Mouse (Mus musculus) neutrophil, adult 5-6 weeks (primary cell): ENCODE results near the gene Stk32c. TPM values are rescaled to one million over a fixed set of nuclear protein-coding genes. Genes with fewer than 3 reads are reported as not detected.

Experiments used
- ATAC-seq: fragments of 151-379, 151-347 bp; 2 replicates; pipeline ENCODE4 v1.8.0; 2017; ENCODE audit warnings: mild to moderate bottlenecking, moderate TSS enrichment; ENCODE audit not compliant: insufficient number of reproducible peaks, poor library complexity, low FRiP score, severe bottlenecking; ENCODE audit errors: extremely low read depth
- total RNA-seq: library from RNA; stranded (forward); fragments of 200-1000 nt; gene quantifications from 2 replicates; pipeline ENCODE4 v1.2.3, GENCODE M21; 2017

Stk32c gene
- total RNA-seq, 1 experiment from 2014 or later, result not detected

DNA sequence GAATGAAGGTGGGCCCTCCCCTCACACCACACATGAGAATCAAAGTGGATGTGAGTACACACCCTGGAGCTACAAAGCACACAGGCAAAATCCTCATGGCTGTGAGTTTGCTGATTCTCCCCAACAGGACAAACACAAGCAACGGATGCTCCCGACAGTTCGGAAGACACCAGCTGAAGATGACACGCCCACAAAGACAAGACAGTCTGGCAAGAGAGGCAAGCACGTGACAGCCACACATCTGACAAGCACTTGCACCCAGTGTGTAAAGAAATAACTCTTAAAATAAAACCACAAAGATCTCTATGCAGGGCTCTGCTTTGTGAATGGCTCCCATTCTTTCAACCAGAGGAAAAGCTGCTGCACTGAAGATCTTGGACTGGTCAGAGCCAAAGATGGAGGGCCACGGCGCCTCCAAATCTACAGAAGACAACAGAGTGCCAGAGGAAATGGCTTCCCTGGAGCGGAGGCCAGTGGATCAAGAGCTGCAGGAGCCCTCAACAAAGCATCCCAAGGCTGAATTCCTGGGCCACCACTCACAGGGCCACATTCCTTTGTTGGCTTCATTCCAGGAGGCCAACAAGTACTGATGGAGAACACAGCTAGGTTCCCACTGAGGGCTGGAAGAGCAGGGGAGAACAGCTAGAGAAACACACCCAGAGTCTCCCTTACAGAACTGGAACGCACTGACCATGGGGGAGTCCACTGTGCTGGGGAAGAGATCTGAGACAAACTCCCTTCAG lies 105.0 kb downstream of the Stk32c start:
- ATAC-seq, result no peak

DNA sequence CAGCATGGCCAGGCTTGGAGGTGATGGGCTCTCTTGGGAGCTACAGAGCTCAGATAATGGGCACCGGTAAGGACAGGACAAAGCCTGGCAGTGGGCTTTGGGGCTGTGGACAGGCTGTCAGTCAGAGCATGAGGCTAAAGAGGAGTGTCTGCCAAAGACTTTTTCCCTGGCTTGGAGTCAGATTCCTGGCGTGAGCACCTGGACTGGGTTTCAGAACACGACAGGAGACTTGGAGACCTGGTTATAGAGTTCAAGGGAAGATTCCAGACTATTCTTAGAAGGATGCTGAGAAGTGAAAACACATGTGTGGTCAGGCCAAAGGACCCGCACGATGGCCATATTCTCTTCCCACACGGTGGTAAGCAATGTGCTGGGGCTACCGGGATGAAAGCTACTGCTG lies 107.4 kb downstream of the Stk32c start:
- no peak for ATAC-seq

DNA sequence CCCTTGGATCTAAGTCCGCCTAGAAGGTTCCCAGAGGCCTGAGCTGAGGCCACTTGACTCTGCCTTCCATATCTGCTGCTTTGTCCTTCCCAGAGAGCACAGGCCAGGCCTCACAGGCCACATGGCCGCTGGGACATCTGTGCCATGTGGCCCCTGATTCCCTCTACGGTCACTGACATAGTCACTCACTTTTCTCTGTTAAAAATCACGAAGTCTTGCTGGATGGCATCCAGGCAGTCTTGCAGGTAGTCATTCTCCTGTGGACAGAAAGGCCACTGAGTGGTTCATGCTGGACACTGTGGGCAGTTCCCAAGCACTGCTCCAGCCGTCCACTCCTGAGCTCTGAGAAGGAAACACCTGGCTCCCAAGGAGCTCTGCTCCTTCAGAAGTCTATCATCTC lies 108.0 kb downstream of the Stk32c start:
- no peak for ATAC-seq

DNA sequence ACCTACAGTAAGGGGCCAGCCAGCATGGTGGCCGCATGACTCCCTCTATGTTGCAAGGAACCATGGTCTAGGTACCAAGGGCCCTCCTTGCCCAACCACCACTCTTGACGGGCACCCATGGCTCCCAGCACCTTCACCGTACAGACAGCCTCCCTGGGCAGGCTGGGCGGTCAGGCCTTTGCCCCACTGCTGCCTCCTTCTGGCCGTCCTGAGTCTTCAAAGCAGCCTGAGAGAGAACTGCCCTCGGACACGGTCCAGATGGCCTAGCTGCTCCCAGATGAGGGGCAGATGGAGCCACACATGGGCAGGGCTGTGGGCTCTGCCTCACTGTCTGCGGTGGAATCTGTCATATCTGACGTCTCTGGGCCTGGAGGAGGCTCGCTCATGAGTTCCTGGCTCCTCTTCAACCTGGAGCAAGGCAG lies 109.1 kb downstream of the Stk32c start:
- no peak for ATAC-seq

DNA sequence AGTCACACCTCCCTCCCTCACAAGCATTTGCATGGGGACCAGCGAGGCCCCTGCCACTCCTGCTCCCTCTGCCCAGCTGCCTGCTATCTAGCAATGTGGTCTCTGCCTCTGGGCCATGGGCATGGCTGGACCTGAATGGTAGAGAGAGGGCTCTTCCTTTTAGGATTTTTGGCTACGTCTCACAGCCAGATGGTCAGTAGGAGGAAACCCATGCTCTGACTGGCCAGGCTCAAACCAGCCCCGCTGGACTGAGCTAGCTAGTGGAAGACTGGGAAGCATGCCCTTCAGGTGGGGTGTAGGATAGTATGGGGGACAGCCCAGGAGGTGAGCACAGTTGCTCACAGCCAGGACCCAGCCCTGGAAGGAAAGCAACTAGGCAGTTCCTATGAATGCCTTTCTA lies 111.3 kb downstream of the Stk32c start:
- no peak for ATAC-seq

DNA sequence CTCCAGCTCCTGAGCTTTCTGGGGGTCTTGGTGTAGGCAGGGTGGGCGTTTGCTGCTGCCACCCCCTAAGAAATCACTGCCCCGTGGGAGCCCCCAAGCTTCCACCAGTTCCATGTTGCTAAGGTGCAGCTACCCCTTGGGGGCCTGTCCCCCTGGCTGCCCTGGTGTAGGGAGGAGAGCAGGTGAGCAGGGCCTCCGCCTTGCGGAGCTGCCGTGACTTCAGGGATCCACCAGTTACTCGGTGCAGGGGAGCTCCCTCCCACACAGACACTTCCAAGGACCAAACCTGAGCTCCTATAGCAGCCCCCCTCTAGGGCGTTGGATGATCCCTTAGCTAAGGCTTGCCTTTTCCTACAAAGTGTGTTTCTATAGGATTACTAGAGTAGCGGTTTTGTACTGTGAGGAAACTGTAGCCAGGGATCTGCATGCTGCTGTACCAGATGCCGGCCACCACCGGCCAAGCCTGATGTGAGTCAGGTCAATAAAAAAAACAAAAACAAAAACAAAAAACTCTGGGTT lies 111.8 kb downstream of the Stk32c start:
- ATAC-seq, result no peak

DNA sequence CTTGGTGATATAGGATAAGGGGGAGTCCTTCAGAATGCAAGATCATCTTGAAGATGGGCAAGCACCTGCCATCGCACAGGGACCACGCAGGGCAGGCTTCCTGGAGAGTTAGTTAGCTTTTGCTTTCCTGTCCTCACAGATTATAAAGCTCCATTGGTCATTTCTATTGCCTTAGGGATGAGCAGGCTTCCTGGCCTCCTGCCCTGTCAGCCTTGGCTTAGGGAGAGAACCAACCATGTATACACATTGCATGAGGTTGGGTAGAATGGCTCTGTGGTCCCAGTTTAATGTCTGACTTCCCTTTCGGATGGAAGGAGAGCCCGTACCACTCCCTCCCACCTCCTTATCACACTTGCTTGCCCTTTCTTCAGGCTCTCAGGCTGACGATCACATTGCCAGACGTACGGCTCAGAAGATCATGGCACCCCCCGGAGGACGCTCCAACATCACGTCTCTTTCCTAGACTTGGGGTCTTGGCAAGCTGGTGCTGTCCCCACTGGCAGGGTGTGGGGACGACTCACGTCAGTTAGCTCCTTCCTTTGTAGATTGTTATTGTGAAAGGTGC lies 112.5 kb downstream of the Stk32c start:
- ATAC-seq, result no peak

DNA sequence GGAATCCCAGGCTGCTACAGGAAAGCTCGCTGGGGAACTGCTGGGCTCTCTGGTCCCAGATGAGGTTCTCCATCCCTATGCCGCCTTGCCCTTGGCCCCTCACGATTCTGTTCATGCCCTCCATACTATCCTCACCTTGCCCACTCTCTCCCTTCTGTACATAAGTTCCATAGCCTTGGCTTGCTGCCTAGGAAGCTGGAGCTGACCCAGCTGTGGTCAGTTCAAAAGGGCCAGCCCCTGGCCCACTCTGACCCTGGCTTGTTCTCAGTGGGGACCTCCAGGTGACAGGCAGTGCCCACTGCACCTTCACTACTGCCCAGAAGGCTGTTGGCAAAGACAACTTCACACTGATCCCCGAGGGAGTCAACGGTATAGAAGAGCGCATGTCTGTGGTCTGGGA lies 116.7 kb downstream of the Stk32c start:
- no peak for ATAC-seq

DNA sequence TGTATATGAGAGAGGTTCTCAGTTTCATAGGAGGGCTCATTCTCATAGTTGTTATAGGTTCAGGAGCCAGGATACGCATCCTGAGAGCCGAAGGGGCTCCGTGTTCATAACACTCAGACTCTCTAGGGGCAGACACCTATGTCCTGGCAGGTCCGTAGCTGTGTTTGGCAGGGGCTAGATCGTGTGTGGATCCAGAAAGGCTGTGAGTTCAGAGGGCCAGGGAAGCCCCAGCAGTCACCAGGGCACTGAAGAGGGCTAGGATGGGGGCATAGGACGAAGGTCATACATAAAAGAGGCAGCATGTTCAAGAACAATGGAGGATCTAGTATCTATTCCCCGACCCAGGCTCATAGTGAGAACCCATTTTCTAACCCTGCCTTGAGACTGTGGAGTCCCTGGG lies 117.8 kb downstream of the Stk32c start:
- no peak for ATAC-seq

DNA sequence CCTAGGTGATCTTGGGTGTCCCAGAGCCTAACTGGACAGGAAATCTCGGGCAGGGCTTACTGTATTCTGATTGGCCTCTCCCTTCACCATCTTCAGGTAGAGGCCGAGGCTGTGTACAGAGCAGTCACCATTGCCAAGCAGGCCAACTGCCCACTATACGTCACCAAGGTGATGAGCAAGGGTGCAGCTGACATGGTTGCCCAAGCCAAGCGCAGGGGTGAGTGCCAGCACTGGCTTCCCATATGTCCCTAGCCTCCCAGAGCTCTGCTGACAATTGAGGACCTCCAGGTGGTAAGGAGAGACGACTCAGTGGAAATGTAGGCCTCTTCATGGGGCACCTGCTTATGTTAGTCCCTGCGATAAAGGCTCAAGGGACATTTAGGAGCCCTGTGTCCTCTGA lies 118.3 kb downstream of the Stk32c start:
- ATAC-seq, result no peak

DNA sequence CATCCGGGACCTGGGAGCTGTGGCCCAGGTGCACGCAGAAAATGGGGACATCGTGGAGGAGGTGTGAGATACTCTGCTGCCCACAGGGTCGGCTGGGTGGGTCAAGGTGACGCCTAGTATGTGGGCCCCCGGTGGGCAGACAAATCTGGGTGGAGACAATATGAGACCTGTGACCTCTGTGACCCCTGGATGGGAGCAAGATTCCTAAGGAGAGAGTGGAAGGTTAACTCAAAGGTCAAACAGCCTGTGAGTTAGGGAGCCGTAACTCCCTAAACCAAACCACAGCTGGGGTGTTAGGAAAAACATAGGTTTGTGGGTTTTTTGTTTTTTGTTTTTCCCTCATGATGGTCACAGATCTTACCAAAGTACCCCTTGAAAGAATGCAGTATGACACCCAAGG lies 119.3 kb downstream of the Stk32c start:
- no peak for ATAC-seq

DNA sequence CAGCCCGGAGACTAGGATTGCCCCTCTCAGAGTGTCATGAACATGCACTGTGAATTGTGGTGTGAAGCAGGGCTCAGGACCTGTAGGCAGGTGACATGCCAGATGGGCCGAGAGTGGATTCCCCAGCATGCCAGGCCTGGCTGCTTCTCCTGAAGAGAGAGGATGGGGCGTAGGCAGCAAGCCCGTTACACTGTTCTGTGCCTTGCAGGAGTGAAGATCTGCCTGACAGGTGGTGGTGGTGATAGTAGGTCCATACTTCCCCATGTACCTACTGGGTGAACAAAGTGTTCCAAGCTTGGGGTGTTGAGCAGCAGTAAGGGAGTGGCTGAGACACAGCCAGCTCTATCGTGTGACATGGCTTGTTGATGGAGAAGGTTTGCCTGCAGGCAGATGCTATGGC lies 120.0 kb downstream of the Stk32c start:
- no peak for ATAC-seq

DNA sequence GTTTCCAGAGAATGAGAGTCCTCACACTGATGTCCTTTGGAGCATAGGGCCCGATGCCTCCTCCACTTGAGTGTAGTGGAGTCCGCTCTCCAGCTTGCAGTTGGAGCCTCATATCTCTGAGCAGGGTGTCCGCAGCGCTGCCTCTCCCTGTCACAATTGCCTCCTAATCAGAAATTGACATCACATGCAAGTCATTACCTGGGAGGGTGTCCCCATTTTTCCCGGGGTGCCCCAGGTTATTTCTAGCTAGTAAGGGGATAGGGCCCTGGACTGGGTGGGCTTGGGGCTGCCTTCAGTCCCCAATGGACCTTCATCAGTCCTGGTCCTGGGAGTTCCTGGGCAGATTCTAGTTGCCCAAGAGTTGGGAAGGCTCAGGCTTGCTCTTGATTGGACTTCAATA lies 120.4 kb downstream of the Stk32c start:
- ATAC-seq, result no peak

DNA sequence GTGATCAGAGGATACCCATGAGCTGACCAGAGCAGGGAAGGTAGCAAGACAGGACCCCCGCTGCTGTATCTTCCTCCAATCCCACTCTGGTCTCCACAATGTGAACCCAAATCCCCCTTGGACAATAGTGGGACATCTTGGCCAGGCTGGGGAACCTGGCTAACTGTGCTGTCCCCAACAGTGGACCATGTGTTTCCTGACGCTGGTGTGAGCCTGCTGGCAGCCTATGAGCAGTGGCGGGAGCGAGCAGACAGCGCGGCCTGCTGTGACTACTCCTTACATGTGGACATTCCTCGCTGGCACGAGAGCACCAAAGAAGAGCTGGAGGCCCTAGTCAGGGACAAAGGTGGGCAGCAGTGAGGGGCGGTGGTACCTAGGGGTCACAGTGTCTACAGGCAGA lies 121.4 kb downstream of the Stk32c start:
- ATAC-seq, result no peak

DNA sequence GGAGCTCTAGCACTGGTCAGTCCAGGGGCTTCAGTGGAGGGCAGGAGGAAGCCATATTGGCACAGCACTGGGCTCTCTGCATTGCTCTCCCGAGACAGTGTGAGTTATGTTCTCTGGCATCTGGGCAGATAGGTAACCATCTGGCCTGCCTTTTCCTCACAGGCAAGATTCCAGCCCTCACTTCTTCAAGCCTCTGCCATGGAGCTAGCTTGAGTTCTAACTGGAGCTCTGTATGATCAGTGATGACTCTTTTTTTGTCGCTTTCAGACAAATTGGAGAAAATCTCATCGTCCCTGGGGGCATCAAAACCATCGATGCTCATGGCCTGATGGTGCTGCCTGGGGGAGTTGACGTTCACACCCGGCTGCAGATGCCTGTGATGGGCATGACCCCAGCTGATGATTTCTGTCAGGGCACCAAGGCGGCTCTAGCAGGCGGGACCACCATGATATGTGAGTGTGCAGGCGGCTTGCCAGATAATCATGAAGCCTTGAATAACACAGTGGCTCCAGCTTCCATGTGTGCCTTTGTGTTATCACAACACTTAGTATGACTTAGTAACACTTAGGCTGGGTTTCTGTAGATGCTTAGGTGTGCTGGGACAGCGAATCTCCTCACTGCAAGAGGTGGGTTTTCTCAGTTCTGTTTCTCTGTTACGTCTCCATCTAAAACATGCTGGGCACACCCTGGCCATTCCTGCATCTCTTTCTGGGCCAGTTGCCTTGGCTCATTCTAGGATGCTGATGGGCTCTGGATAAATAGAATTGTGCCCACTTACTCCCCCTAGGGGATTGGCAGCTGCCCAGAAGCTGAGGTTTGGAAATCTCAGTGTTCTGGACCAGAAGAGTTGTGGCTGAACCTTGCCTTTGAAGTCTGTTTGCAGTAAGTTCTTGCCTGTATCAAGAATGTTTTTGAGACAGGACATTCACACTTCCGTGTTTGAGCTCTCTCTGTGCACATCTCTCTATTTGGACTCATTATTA lies 122.9 kb downstream of the Stk32c start:
- no peak for ATAC-seq

DNA sequence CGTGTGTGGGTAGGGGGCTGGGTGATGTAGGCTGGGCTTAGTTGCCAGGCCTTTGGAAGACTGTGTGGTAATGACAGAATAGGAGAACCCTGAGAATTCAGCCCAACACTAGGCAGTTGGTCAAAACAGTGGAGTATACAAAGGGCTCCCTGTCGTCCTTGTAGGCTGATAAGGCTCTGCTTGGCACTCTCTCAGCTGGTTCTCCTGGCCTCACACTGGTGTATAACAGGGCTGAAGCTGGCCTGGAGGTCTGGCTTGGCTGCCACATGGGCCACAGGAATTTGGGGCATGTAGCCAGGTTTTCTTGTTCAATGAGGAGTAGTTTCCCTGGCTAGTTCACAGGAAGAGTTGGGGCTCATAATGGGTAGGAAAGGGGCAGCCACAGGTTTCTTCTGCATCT lies 125.3 kb downstream of the Stk32c start:
- no peak for ATAC-seq

DNA sequence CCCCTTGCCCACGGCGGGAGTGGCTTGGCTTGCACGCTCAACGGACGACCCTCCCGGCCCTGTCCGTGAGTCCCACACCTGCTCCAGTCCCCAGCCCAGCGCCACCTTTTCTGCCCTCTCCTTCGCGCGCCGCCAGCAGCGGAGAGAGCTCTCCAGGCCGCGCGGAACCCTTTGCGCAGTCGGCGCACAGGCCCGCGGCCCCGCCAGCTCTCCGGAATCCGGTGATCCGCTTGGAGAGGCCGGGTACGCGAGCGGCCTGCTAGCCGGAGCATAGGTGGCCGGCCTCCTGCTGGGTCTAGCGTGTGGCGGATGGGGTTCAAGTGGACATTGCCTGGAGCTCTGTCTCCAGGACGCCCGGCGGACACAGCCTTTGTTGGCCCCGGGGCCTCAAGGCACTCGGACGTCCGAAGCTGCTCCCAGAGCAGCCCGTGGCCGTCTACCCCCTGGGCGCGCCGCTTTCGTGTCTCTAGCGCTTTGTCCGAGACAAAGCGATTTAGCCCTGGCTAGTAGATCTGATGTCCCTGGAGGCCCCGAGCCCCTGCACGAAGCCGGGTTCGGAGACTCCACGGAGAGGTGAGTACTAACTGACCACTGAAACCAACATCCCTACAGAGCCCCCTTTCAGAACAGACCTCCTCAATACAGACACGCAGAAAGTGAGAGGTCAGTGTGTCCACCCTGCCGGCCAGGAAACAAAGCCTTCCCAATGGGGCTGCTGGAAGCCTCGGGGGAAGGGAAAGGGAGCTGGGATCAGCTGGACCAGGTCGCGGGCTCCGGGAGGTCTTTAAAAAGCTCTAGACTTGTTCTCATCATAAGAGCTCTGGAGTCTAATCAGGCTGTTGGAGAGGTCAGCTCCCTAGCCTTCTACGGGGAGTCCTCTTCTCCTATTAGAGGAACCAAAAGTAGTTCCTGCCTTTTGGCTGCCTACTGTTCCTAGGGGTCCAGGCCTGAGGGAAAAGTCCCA lies 126.6 kb downstream of the Stk32c start:
- ATAC-seq, result no peak

DNA sequence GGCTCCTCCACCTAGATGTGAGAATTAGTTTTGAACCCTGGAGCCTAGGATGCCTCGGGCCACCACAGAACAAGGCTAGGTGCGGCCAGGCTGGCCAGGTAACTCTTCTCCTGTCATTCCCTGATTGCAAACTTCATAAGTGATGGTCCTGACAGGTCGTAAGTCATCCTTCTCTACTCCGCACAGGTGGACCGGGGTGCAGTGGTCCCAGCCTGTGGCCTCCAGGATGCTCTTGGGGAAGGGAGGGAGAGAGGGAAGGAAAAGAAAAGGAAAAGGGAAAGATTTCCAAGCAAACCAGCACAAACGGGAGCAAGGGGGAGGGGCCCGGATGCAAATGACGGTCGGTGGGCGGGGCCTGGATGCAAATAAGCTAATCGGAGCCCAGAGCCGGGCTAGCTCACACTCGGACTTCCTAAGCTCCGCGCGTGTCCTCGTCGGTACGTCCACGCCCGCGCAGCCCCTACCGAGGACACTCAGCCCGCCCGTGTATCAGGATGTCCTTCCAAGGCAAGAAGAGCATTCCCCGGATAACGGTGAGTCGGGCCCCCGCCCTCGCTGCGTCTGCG lies 127.4 kb downstream of the Stk32c start, which contains the start of gene Dpysl4:
TSS of gene Dpysl4 (plus strand) at position 373 of the 566 bp plus-strand sequence.
- ATAC-seq, result no peak
